Mouse (Mus musculus): ENCODE data around the gene 4933427D14Rik. TPM values are rescaled to one million over a fixed set of nuclear protein-coding genes. Genes with fewer than 3 reads are reported as not detected.

4933427D14Rik gene
- 17.5 and 19.6 TPM in 2 replicates for total RNA-seq (2012; rRNA removed)
- 10 to 100 TPM in 1 of 2 experiments, not detected in 1; 14.5 TPM for polyA plus RNA-seq (2012; ENCODE audit: insufficient read depth in 1 of 2, insufficient read length in 2 of 2, low read depth in 1 of 2, low replicate concordance in 2 of 2, missing spikeins in 1 of 2)

DNA sequence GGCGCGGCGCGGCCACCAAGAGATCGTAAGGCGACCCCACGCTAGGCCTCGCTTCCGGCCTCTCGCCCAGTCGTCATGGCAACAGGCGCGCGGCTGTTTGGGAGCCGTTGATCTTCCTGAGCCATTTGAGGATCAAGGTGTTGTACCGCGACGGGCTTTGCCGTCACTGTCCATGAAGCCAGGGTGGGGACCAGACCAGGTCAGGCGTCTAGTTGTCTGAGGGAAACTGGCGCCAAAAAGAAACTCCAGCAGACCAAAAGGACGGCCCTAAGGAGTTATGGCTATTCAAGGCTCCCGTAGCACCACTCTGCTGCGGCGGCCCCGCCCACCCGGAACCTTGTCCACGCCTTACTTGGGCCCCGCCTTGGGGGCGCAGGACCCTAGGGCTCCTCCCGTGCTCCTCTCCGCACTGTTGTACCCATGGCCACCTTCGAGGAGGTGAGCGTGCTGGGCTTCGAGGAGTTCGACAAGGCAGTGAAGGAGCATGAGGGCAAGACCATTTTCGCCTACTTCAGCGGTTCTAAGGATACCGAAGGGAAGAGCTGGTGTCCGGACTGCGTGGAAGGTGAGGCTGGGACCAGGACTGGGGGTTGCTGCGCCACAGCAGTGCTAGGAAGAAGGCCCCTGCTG, at the start of gene 4933427D14Rik, which contains the start of gene Txndc17:
Gene 4933427D14Rik (minus strand): TSS at position 256 of the 630 bp plus-strand sequence.
Gene Txndc17 (plus strand): TSS at position 344 of the 630 bp plus-strand sequence.
- TF ChIP-seq CHD2 (IDR thresholded peaks at IDR 0.05; ENCODE audit: low read length) = no peak
- TF ChIP-seq HCFC1 (IDR thresholded peaks at IDR 0.05; ENCODE audit: low read depth, low read length) = peak; percentile 88
- TF ChIP-seq MXI1 (IDR thresholded peaks at IDR 0.05; ENCODE audit: low read depth, low read length) = peak; percentile 83
- TF ChIP-seq MAFK (IDR thresholded peaks at IDR 0.05; ENCODE audit: borderline replicate concordance, low read depth, low read length) = no peak
- TF ChIP-seq ELF1 (IDR thresholded peaks at IDR 0.05; ENCODE audit: low read depth, low read length) = peak; percentile 90
- peak; percentile 83 for TF ChIP-seq E2F4 (IDR thresholded peaks at IDR 0.05; ENCODE audit: borderline replicate concordance, low read depth, low read length)
- TF ChIP-seq POLR2A (IDR thresholded peaks at IDR 0.05; ENCODE audit: control insufficient read depth in 1 of 2, insufficient read depth in 1 of 2, low read depth in 1 of 2, low read length in 2 of 2, poor library complexity in 1 of 2) = peak; percentile 85 to 93; a peak in 3 of 4 replicates
- peak; percentile 30; the same call in 1 of the 2 replicates for TF ChIP-seq MYC (IDR thresholded peaks at IDR 0.05; ENCODE audit: low read depth, low read length)
- TF ChIP-seq TBP (IDR thresholded peaks at IDR 0.05; ENCODE audit: low read depth, low read length) = peak; percentile 84
- TF ChIP-seq NRF1 (IDR thresholded peaks at IDR 0.05; ENCODE audit: insufficient read depth, low read depth, low read length, poor library complexity, severe bottlenecking) = 0 out of 2 replicates have a peak, but pooled peaks have one; percentile 5
- TF ChIP-seq MYB (IDR thresholded peaks at IDR 0.05; ENCODE audit: low read depth, low read length) = peak; percentile 68
- peak; percentile 92 for TF ChIP-seq SIN3A (IDR thresholded peaks at IDR 0.05; ENCODE audit: low read length)
- no peak for TF ChIP-seq JUND (IDR thresholded peaks at IDR 0.05; ENCODE audit: low read depth, low read length)
- TF ChIP-seq ZMIZ1 (IDR thresholded peaks at IDR 0.05; ENCODE audit: low read depth, low read length) = peak; percentile 83
- 0 out of 2 replicates have a peak, but pooled peaks have one; percentile 74 for TF ChIP-seq UBTF (IDR thresholded peaks at IDR 0.05; ENCODE audit: borderline replicate concordance, insufficient read depth, low read depth, low read length)
- peak; percentile 88 for TF ChIP-seq NELFE (IDR thresholded peaks at IDR 0.05; ENCODE audit: low read depth, low read length)
- no peak for TF ChIP-seq CTCF (IDR thresholded peaks at IDR 0.05 in 2 of 3, conservative IDR thresholded peaks at IDR 0.05 in 1 of 3; ENCODE audit: control insufficient read depth in 1 of 3, insufficient read depth in 1 of 3, low read depth in 2 of 3, low read length in 3 of 3, poor library complexity in 1 of 3, severe bottlenecking in 1 of 3)
- TF ChIP-seq POLR2AphosphoS2 (IDR thresholded peaks at IDR 0.05; ENCODE audit: low read length) = peak; percentile 64; the same call in 1 of the 2 replicates
- peak; percentile 22; the same call in 1 of the 2 replicates for TF ChIP-seq KAT2A (conservative IDR thresholded peaks at IDR 0.05; ENCODE audit: low read depth, low read length)
- no peaks in the 10 kb centered on the region for H3K27me3 ChIP-seq (ENCODE audit: control insufficient read depth in 1 of 2, insufficient read depth in 2 of 2, low read length in 2 of 2)
- DNase-seq (ENCODE audit: low read depth, low spot score) = peak; percentile 97
- H3K9ac ChIP-seq (ENCODE audit: control insufficient read depth, low read depth, low read length, poor library complexity, severe bottlenecking) = peak within 1 kb of the TSS; percentile 96
- peaks cover 0 to 12% of the 10 kb centered on the region in 2 experiments; a peak in 3 of 4 replicates for H3K4me1 ChIP-seq (ENCODE audit: control insufficient read depth in 1 of 2, insufficient read depth in 2 of 2, low read length in 2 of 2)
- peak within 1 kb of the TSS; percentile 58 to 94 for H3K4me3 ChIP-seq (ENCODE audit: control insufficient read depth in 1 of 2, insufficient read depth in 1 of 2, low read depth in 2 of 2, low read length in 2 of 2)
- no peaks in the 10 kb centered on the region for H3K9me3 ChIP-seq (replicated peaks; ENCODE audit: insufficient read depth, low read length)
- peak within 1 kb of the TSS; percentile 82 for H3K27ac ChIP-seq (ENCODE audit: control insufficient read depth, low read depth, low read length)
- H3K36me3 ChIP-seq (ENCODE audit: control insufficient read depth in 1 of 2, insufficient read depth in 2 of 2, low read length in 2 of 2) = peaks cover 0 to 13% of the 10 kb centered on the region in 2 experiments; a peak in 2 of 4 replicates
- peaks cover 38% of the 10 kb centered on the region for H3K79me2 ChIP-seq (ENCODE audit: control insufficient read depth, insufficient read depth, low read length, poor library complexity)

All from MEL (cell line).